Mouse (Mus musculus): ENCODE measurements around the gene Tbx2. TPM values are rescaled to one million over a fixed set of nuclear protein-coding genes. Genes with fewer than 3 reads are reported as not detected.

Tbx2 gene
- polyA plus RNA-seq, 1 experiment: 1.0 TPM

DNA sequence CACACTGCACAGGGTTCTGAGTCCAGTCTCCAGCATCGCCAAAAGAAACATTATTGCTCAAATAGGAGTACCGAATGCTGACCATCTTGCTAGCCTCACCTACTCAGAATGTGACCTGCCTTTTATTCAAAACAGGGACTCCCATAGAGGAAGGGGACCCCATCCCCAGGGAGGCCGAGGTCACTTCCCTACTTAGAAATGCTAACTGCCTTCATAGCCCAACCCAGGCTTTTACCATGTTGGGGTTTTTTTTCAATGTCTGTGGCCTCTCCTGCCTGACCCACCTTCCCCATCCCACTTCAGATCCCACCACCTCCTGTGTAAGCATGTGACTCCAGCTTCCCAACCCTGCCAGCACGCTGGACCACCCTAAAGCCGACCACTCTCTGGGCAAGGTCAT is 20.7 kb upstream of the Tbx2 start:
- H3K36me3 ChIP-seq (ENCODE audit: control insufficient read depth, insufficient read depth): no peaks in the 10 kb centered on the region
- no peak overlapping the region for H3K4me2 ChIP-seq (ENCODE audit: low read depth)
- no peaks in the 10 kb centered on the region for H3K27me3 ChIP-seq (ENCODE audit: control insufficient read depth, insufficient read depth, insufficient read length)
- H3ac ChIP-seq (ENCODE audit: control insufficient read depth, insufficient read length): no peak overlapping the region
- no peaks in the 10 kb centered on the region for H3K79me2 ChIP-seq (ENCODE audit: control insufficient read depth, insufficient read depth)
- no peak for TF ChIP-seq TCF3 (IDR thresholded peaks at IDR 0.05; ENCODE audit: insufficient read length, low read depth)
- no peak overlapping the region for H3K4me3 ChIP-seq

DNA sequence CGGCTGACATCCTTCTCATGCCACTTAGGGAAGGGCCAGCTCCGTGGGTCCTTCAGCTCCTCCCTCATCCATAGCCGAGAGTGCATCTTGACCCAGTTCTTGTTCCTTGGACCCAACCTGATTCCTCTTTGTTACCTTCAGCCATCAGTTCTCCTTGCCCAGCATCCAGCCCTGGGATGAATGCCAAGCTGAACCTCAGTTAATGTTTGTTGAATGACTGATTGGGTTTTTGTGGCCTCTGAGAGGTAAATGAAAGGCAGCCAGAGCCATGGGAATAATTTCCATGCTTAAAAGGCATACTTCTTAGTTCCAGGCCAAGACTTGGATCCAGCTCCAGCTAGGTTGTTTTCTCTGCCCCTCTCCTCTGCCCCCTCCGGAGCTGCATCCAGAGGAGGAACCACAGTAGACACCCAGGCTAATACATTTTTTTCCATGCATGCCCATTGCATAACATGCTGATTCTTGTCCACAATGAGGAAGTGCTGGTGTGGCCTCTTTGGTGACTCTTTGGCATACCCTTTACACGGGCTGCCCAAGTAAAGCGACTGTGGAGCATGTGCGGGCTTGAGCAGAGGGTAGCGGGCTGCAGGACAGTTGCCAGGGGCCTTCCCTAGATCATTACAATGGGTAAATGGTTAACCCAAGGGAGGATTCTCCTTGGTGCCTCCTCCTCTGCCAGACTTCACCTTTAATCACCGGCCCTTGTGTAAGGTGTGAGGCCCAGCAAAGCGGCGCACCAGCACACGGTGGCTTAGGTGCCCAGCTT is 20.0 kb upstream of the Tbx2 start:
- TF ChIP-seq TCF12 (IDR thresholded peaks at IDR 0.05; ENCODE audit: insufficient read depth, poor library complexity, severe bottlenecking) (no peak), SRF (IDR thresholded peaks at IDR 0.05; ENCODE audit: control insufficient read depth, insufficient read length, low read depth) (no peak), MAX (IDR thresholded peaks at IDR 0.05; ENCODE audit: low read depth) (no peak), USF1 (IDR thresholded peaks at IDR 0.05; ENCODE audit: low read depth) (no peak), REST (IDR thresholded peaks at IDR 0.05; ENCODE audit: insufficient read depth, insufficient read length) (no peak), MYOG (IDR thresholded peaks at IDR 0.05; ENCODE audit: control insufficient read depth in 1 of 3, insufficient read depth in 1 of 3, insufficient read length in 2 of 3, low read depth in 2 of 3) (no peak), CEBPB (IDR thresholded peaks at IDR 0.05; ENCODE audit: insufficient read depth, poor library complexity, severe bottlenecking) (no peak)
- H3ac ChIP-seq (ENCODE audit: control insufficient read depth, insufficient read length): no peak overlapping the region
- H3K36me3 ChIP-seq (ENCODE audit: control insufficient read depth, insufficient read depth): no peaks in the 10 kb centered on the region
- no peak overlapping the region for H3K4me2 ChIP-seq (ENCODE audit: low read depth)
- H3K4me3 ChIP-seq: no peak overlapping the region
- no peaks in the 10 kb centered on the region for H3K27me3 ChIP-seq (ENCODE audit: control insufficient read depth, insufficient read depth, insufficient read length)
- H3K79me2 ChIP-seq (ENCODE audit: control insufficient read depth, insufficient read depth): no peaks in the 10 kb centered on the region

DNA sequence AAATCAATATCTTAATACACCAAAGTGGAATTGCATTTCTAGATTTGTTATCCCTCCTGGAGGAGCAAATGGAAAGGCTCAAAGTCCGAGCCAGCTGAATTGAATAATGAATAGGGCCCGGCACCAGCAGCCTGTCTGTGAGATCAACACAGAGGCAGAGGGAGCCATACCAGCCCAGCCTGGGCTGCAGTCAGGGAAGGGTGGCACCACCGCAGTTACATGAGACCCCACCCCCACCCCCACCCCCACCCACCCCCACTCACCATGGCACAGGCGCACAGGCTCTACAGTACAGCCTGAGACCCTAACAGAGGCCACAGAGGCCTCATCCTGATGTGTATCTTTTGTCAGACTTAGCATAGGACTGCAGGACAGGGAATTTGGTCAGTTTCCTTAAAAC is 17.7 kb upstream of the Tbx2 start:
- Histone ChIP-seq H3K4me3 (no peak overlapping the region), H3ac (ENCODE audit: control insufficient read depth, insufficient read length) (no peak overlapping the region), H3K4me2 (ENCODE audit: low read depth) (no peak overlapping the region), H3K79me2 (ENCODE audit: control insufficient read depth, insufficient read depth) (no peaks in the 10 kb centered on the region), H3K27me3 (ENCODE audit: control insufficient read depth, insufficient read depth, insufficient read length) (no peaks in the 10 kb centered on the region), H3K36me3 (ENCODE audit: control insufficient read depth, insufficient read depth) (no peaks in the 10 kb centered on the region)
- no peak for TF ChIP-seq SRF (IDR thresholded peaks at IDR 0.05; ENCODE audit: control insufficient read depth, insufficient read length, low read depth)
- TF ChIP-seq CEBPB (IDR thresholded peaks at IDR 0.05; ENCODE audit: insufficient read depth, poor library complexity, severe bottlenecking): no peak
- TF ChIP-seq REST (IDR thresholded peaks at IDR 0.05; ENCODE audit: insufficient read depth, insufficient read length): no peak

DNA sequence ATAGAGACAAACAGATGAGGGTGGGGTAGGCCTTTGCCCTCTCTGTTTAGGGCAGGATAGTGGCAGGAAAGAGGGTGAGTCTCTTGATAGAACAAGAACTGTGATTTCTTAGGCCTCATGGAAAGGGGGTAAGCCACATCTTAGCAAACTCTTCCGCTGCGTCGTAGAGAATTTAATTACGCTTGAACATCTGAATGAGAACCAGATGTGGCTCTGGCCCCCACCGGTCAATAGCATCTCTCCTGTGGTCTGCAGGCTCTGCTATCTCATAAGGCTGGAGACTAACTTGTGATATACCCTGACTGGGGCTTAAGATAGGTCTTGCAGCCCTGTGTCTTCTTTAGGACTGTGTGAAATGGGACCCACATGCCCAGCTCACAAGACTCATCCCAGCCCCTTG is 15.9 kb upstream of the Tbx2 start:
- Histone ChIP-seq H3K36me3 (ENCODE audit: control insufficient read depth, insufficient read depth) (no peaks in the 10 kb centered on the region), H3K4me3 (no peak overlapping the region), H3K4me2 (ENCODE audit: low read depth) (no peak overlapping the region), H3ac (ENCODE audit: control insufficient read depth, insufficient read length) (no peak overlapping the region), H3K79me2 (ENCODE audit: control insufficient read depth, insufficient read depth) (no peaks in the 10 kb centered on the region), H3K27me3 (ENCODE audit: control insufficient read depth, insufficient read depth, insufficient read length) (no peaks in the 10 kb centered on the region)
- TF ChIP-seq MYOG (IDR thresholded peaks at IDR 0.05; ENCODE audit: control insufficient read depth in 1 of 3, insufficient read depth in 1 of 3, insufficient read length in 2 of 3, low read depth in 2 of 3): no peak
- TF ChIP-seq MYOD1 (IDR thresholded peaks at IDR 0.05; ENCODE audit: control insufficient read depth in 1 of 3, insufficient read length in 2 of 3, low read depth in 2 of 3): no peak
- no peak for TF ChIP-seq REST (IDR thresholded peaks at IDR 0.05; ENCODE audit: insufficient read depth, insufficient read length)
- no peak for TF ChIP-seq CEBPB (IDR thresholded peaks at IDR 0.05; ENCODE audit: insufficient read depth, poor library complexity, severe bottlenecking)
- TF ChIP-seq E2F4 (IDR thresholded peaks at IDR 0.05; ENCODE audit: insufficient read depth): no peak
- no peak for TF ChIP-seq MAX (IDR thresholded peaks at IDR 0.05; ENCODE audit: low read depth)
- TF ChIP-seq TCF3 (IDR thresholded peaks at IDR 0.05; ENCODE audit: insufficient read length, low read depth): no peak
- TF ChIP-seq POLR2A (IDR thresholded peaks at IDR 0.05; ENCODE audit: insufficient read length, low read depth): no peak
- no peak for TF ChIP-seq USF1 (IDR thresholded peaks at IDR 0.05; ENCODE audit: low read depth)

DNA sequence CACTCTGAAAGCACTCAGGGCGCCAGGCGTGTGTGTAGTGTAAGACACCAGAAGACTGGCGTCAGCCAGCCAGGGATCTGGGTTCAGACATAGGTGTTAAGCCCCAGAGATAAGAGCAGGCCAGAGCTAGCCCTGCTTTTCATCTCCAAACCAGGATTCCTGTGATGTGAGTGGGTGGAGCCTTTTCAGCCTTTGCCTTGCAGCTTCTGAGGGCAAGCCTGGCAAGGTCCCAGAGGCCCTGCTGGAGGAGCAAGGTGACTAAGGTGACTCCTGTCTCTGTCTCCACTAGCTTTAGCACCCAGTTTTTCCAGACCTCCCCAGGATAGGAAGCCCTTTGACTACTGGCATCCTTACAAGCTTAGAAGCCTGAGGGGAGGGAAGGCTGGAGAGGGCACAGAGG is 13.9 kb upstream of the Tbx2 start:
- H3K36me3 ChIP-seq (ENCODE audit: control insufficient read depth, insufficient read depth): no peaks in the 10 kb centered on the region
- no peak overlapping the region for H3ac ChIP-seq (ENCODE audit: control insufficient read depth, insufficient read length)
- H3K4me2 ChIP-seq (ENCODE audit: low read depth): no peak overlapping the region
- no peaks in the 10 kb centered on the region for H3K27me3 ChIP-seq (ENCODE audit: control insufficient read depth, insufficient read depth, insufficient read length)
- no peaks in the 10 kb centered on the region for H3K79me2 ChIP-seq (ENCODE audit: control insufficient read depth, insufficient read depth)
- H3K4me3 ChIP-seq: no peak overlapping the region
- TF ChIP-seq REST (IDR thresholded peaks at IDR 0.05; ENCODE audit: insufficient read depth, insufficient read length) (no peak), MAX (IDR thresholded peaks at IDR 0.05; ENCODE audit: low read depth) (no peak)

DNA sequence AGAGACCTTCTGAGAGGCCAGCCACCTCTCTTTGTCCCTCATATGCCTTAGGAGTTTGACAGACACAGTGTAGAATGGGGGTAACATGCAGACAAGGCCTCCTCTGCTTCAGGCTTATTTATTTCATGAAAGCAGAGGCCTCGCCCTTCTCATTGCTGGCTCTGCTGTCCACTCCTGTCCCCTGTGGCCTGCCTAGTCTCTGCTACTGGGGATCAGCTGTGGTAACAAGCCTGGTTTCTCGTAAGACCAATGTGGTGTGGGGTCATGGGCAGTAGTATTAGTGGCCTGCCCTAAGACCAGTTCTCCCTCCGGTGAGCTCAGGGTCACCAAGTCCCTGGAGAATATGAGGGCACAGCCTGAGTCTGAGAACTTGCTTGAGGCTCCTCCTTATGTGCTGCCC is 11.4 kb upstream of the Tbx2 start:
- H3K79me2 ChIP-seq (ENCODE audit: control insufficient read depth, insufficient read depth): no peaks in the 10 kb centered on the region
- no peaks in the 10 kb centered on the region for H3K36me3 ChIP-seq (ENCODE audit: control insufficient read depth, insufficient read depth)
- TF ChIP-seq SRF (IDR thresholded peaks at IDR 0.05; ENCODE audit: control insufficient read depth, insufficient read length, low read depth) (no peak), E2F4 (IDR thresholded peaks at IDR 0.05; ENCODE audit: insufficient read depth) (no peak), CEBPB (IDR thresholded peaks at IDR 0.05; ENCODE audit: insufficient read depth, poor library complexity, severe bottlenecking) (no peak), MAX (IDR thresholded peaks at IDR 0.05; ENCODE audit: low read depth) (no peak), POLR2A (IDR thresholded peaks at IDR 0.05; ENCODE audit: insufficient read length, low read depth) (no peak), POLR2AphosphoS2 (IDR thresholded peaks at IDR 0.05; ENCODE audit: insufficient read length, low read depth) (no peak), REST (IDR thresholded peaks at IDR 0.05; ENCODE audit: insufficient read depth, insufficient read length) (no peak), MYOG (IDR thresholded peaks at IDR 0.05; ENCODE audit: control insufficient read depth in 1 of 3, insufficient read depth in 1 of 3, insufficient read length in 2 of 3, low read depth in 2 of 3) (no peak), MYOD1 (IDR thresholded peaks at IDR 0.05; ENCODE audit: control insufficient read depth in 1 of 3, insufficient read length in 2 of 3, low read depth in 2 of 3) (no peak), TCF12 (IDR thresholded peaks at IDR 0.05; ENCODE audit: insufficient read depth, poor library complexity, severe bottlenecking) (no peak), TCF3 (IDR thresholded peaks at IDR 0.05; ENCODE audit: insufficient read length, low read depth) (no peak)
- no peak overlapping the region for H3K4me2 ChIP-seq (ENCODE audit: low read depth)
- no peak overlapping the region for H3ac ChIP-seq (ENCODE audit: control insufficient read depth, insufficient read length)
- no peaks in the 10 kb centered on the region for H3K27me3 ChIP-seq (ENCODE audit: control insufficient read depth, insufficient read depth, insufficient read length)
- H3K4me3 ChIP-seq: no peak overlapping the region

Data from myocyte (in vitro differentiated cells).